Mouse (Mus musculus): ENCODE measurements at regions not wholly inside any gene's neighbourhood (a gene's known extent, or its start where the extent isn't known, plus 50 kb on each side); places are given as distances from the start of the nearest gene placed in this dataset.

DNA sequence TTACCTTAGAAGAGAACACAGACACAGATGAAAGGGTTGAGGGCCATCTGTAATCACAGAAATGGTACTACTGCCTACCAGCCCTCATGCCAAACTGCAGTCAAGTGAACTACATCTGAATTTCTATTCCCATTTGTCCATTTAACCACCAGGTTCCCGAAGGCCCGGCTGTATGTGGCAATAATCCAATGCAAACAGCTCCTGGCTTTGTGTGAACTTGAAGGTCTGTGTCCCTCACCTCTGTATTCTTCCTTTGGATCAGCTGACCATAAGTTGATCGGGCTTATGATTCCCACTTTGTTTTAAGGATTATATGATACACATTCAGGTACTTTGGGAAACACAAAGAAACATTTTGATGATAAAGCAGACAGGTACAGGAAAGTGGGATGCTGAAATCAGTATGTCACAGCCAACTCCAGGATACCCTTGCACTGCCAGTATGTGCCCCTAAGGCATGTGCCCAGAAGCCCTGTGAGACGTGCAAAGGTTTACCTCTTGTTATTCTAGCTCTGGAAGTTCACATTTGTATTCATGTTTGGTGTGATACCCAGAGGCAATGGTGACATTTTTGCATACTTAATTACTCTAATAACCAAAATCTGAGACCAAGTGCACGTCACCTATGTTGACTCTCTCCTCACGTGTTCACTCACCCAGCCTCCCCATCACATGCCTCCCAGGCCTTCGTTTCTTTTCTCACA lies 214.1 kb upstream of the Gm9747 start:
- no peak for TF ChIP-seq CTCF (IDR thresholded peaks at IDR 0.05; ENCODE audit: extremely low read depth, insufficient read depth, low read length)
- no peak for TF ChIP-seq POLR2A (IDR thresholded peaks at IDR 0.05; ENCODE audit: extremely low read depth, insufficient read depth, low read length)

Data from cortical plate, adult 2 months (tissue).